Mouse (Mus musculus): ENCODE measurements around the gene Ip6k3. TPM values are rescaled to one million over a fixed set of nuclear protein-coding genes. Genes with fewer than 3 reads are reported as not detected.
A peak's percentile ranks its signal among the peaks of the same experiment; 100 is the strongest.

The Ip6k3 gene
- polyA plus RNA-seq, 1 experiment from 2014 or later = 0.18 TPM

DNA sequence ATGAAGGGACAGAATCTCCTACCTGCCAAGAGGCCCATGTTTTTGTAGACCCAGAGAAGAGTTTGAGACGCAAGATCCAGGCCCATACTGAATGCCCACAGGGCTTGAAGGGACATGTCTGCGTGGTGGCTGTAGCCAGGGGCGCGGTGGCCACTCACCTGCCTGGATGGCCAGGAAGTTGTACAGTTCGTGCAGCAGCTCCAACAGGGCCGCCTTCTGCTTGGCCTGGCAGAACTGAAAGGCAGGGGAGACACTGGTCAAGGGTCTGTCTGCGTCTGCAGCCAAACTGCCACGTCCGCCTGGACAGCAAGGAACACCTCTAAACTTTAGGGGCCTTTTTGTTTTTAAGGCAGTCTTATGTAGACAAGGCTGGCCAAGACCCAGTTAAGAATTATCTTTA is 31.6 kb upstream of the Ip6k3 start:
- H3K27ac ChIP-seq (ENCODE audit: poor library complexity, severe bottlenecking) = no peak overlapping the region
- no peak for ATAC-seq (ENCODE audit: insufficient number of reproducible peaks, low FRiP score)
- H3K4me2 ChIP-seq = no peak overlapping the region
- peaks cover 34% of the 10 kb centered on the region for H3K4me1 ChIP-seq (replicated peaks)
- H3K9me3 ChIP-seq (replicated peaks) = no peaks in the 10 kb centered on the region; the same call in 1 of the 2 replicates
- no peak overlapping the region for H3K4me3 ChIP-seq
- peaks cover 83% of the 10 kb centered on the region for H3K36me3 ChIP-seq
- H3K9ac ChIP-seq = no peak overlapping the region
- WGBS = 95% methylated on average over 9 of the region's 9 CpGs
- H3K27me3 ChIP-seq (replicated peaks) = no peaks in the 10 kb centered on the region

DNA sequence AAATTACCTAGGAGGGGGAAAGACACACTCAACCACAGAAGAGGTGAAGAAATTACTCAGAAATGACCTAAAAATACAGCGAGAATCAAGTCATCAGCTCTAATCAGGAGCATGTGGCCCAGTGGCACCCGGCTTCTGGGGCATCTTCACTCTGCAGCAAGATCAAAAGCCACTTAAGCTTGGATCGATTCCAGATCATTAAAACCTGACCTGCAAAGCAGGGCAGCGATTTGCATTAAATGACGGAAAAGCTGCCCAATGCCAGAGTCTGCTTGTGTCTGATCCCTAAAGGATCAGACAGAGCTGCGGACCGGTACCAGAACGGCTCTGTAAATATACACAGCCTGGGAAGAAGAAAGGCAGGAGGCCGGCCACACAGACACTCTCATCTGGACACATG is 28.6 kb upstream of the Ip6k3 start:
- WGBS = 85% methylated on average over 9 of the region's 9 CpGs
- H3K4me3 ChIP-seq = no peak overlapping the region
- no peak overlapping the region for H3K9ac ChIP-seq
- no peak overlapping the region for H3K27ac ChIP-seq (ENCODE audit: poor library complexity, severe bottlenecking)
- peaks cover 99% of the 10 kb centered on the region for H3K36me3 ChIP-seq
- ATAC-seq (ENCODE audit: insufficient number of reproducible peaks, low FRiP score) = no peak
- H3K4me2 ChIP-seq = no peak overlapping the region
- no peaks in the 10 kb centered on the region for H3K9me3 ChIP-seq (replicated peaks)
- peaks cover 24% of the 10 kb centered on the region for H3K4me1 ChIP-seq (replicated peaks)
- H3K27me3 ChIP-seq (replicated peaks) = no peaks in the 10 kb centered on the region

DNA sequence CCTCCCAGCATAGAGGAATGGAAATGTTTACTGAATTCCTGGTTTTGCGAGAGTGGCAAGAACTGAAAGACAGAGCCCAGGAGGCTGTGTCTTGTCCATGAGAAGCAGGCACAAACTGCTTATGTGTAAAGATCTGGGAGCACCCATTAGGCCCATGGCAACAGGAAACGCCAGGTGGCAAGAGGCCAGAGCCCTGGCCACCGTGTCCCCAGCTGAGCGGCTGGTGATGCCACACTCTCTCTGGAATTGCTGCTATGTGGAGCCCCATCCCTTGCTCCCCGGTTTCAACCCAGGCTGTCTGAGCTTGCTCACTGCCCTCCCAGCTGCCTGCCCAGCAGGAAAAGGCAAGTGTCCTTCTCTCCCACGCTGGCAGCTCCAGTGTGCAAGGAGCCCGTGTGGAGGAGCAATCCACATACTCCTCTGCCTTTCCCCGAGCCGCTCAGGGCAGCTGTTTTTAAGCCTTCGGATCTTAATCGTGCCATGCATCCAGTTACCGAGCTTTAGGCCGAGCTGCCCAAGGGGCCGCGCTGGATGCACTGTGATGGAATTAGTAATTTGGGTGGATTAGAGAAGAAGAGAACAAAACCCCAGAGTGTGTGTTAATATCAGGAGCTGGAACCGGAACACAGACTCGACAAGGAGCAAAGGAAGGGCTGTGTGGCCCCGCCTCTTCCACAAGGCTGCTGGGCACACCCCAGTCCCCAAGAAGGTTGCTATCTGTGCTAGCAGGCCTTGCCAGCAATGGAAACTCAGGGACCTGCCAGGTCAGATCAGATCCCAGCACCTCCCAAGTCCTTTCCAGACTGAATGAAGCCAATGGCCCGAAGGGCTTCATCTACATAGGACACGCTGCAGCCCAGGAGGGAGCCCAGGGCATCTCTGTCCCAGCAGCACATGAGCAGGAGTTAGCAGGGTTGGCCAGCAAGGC is 26.9 kb upstream of the Ip6k3 start:
- peaks cover 13% of the 10 kb centered on the region for H3K4me1 ChIP-seq (replicated peaks)
- H3K27ac ChIP-seq (ENCODE audit: poor library complexity, severe bottlenecking) = peak overlapping the region; percentile 34; the same call in 1 of the 2 replicates
- WGBS = 63% methylated on average over 20 of the region's 20 CpGs
- no peak overlapping the region for H3K4me2 ChIP-seq
- peaks cover 96% of the 10 kb centered on the region for H3K36me3 ChIP-seq
- no peak overlapping the region for H3K9ac ChIP-seq
- peak; percentile 19; the same call in 1 of the 2 replicates for ATAC-seq (ENCODE audit: insufficient number of reproducible peaks, low FRiP score)
- no peak overlapping the region for H3K4me3 ChIP-seq
- no peaks in the 10 kb centered on the region for H3K9me3 ChIP-seq (replicated peaks)
- H3K27me3 ChIP-seq (replicated peaks) = no peaks in the 10 kb centered on the region

DNA sequence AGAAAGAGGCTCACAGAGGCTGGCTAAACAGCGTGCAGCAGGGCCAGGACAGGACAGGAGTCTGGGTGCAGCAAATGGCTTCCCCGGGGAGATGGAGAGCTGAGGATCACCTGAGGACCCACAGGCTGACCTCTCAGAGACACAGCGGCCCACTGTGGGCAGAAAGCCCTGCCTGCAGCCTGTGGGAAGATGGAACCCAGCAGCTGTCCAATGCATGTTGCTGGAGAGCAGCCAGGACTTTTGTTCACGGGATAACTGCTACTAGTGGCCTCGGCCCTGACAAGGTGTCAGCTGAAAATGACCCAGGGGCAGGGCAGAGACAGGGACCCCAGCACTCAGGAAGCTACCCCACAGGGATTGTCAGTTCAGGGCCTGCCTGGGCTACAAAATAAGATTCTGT is 24.2 kb upstream of the Ip6k3 start:
- no peak for ATAC-seq (ENCODE audit: insufficient number of reproducible peaks, low FRiP score)
- peaks cover 70% of the 10 kb centered on the region for H3K36me3 ChIP-seq
- H3K4me3 ChIP-seq = no peak overlapping the region
- peaks cover 5% of the 10 kb centered on the region; the same call in 1 of the 2 replicates for H3K27me3 ChIP-seq (replicated peaks)
- peaks cover 17% of the 10 kb centered on the region for H3K4me1 ChIP-seq (replicated peaks)
- no peak overlapping the region for H3K4me2 ChIP-seq
- no peak overlapping the region for H3K9ac ChIP-seq
- H3K27ac ChIP-seq (ENCODE audit: poor library complexity, severe bottlenecking) = no peak overlapping the region
- WGBS = 68% methylated on average over 5 of the region's 5 CpGs
- no peaks in the 10 kb centered on the region for H3K9me3 ChIP-seq (replicated peaks)

DNA sequence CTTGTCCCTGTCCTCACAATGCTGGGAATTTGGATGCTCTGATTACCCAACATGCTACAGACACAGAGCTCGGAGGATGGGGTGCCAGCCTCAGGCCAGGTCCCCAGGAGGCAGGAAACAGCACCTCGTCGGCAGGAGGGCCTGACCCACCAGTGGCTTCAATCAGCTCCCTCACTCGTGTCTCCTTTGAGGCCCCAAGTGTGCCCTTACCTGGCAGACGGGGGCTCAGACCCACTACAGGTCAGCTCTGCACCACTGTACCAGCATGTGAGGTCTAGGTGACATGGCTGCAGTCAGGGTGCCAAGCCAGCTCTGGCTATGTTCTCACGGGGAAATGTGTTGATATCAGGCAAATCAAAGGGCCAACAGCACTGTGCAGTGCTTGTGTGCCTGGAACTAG is 23.6 kb upstream of the Ip6k3 start:
- H3K9ac ChIP-seq = no peak overlapping the region
- peaks cover 17% of the 10 kb centered on the region for H3K4me1 ChIP-seq (replicated peaks)
- no peaks in the 10 kb centered on the region for H3K9me3 ChIP-seq (replicated peaks)
- WGBS = 82% methylated on average over 6 of the region's 6 CpGs
- no peak for ATAC-seq (ENCODE audit: insufficient number of reproducible peaks, low FRiP score)
- H3K4me2 ChIP-seq = no peak overlapping the region
- peaks cover 64% of the 10 kb centered on the region for H3K36me3 ChIP-seq
- peaks cover 5% of the 10 kb centered on the region; the same call in 1 of the 2 replicates for H3K27me3 ChIP-seq (replicated peaks)
- H3K4me3 ChIP-seq = no peak overlapping the region
- no peak overlapping the region for H3K27ac ChIP-seq (ENCODE audit: poor library complexity, severe bottlenecking)

DNA sequence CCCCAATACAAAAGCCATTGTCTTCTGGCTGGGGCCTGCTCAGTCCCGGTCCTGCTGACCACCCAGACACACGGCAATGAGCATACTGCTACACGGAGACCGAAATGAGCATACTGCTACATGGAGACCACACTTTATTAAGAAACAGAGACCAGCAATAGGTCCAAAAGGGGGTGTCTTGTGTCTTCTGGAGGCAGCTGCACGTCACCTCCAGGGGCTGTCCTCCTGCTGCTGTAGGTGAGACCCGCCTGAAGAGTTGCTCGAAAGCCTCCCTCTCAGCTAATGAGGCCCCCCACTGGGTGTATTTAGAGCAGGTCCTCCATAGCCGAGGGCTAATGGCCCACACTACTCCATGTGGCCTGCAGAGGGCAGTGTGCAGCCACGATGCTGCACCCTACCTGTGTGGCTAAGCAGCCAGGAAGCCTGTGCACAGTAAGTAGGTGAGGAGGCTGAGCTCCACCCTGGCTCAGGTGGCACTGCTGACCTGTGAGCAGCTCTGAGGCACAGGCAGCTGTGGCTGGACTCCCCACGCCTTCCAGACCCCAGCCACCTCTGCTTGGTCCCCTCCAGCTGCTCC is 22.1 kb upstream of the Ip6k3 start:
- Histone ChIP-seq H3K9ac (no peak overlapping the region), H3K36me3 (peaks cover 49% of the 10 kb centered on the region), H3K4me3 (no peak overlapping the region), H3K4me2 (no peak overlapping the region), H3K27ac (ENCODE audit: poor library complexity, severe bottlenecking) (no peak overlapping the region), H3K27me3 (replicated peaks) (peaks cover 5% of the 10 kb centered on the region; the same call in 1 of the 2 replicates), H3K4me1 (replicated peaks) (peaks cover 9% of the 10 kb centered on the region; the same call in 1 of the 2 replicates), H3K9me3 (replicated peaks) (no peaks in the 10 kb centered on the region)
- ATAC-seq (ENCODE audit: insufficient number of reproducible peaks, low FRiP score) = no peak
- WGBS = 45% methylated on average over 10 of the region's 10 CpGs

DNA sequence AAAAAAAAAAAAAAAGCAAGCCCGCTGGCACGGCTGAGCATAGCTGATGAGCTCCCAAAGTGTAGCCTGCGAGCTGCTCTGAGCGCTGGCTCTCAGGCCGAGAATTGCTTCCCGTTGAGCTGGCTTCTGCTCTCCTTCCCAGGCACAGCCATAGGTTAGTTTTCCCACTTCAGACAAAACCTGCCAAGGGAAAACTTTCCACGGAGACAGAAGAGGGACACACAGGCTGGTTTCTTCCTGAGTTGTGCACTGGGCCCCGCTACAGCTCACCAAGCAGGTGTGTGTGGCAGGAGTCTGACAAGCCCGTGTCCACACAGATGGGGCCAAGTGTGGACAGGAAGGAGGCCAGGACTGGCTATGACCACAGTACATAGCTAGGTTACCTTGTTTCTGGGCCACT is 21.3 kb upstream of the Ip6k3 start:
- peaks cover 41% of the 10 kb centered on the region for H3K36me3 ChIP-seq
- H3K4me3 ChIP-seq = no peak overlapping the region
- H3K4me2 ChIP-seq = no peak overlapping the region
- H3K9me3 ChIP-seq (replicated peaks) = no peaks in the 10 kb centered on the region
- peaks cover 5% of the 10 kb centered on the region; the same call in 1 of the 2 replicates for H3K27me3 ChIP-seq (replicated peaks)
- no peak overlapping the region for H3K9ac ChIP-seq
- no peak for ATAC-seq (ENCODE audit: insufficient number of reproducible peaks, low FRiP score)
- WGBS = 68% methylated on average over 9 of the region's 9 CpGs
- no peak overlapping the region for H3K27ac ChIP-seq (ENCODE audit: poor library complexity, severe bottlenecking)
- H3K4me1 ChIP-seq (replicated peaks) = 0 out of 2 replicates have a peak, but pooled peaks cover 5% of the 10 kb centered on the region

DNA sequence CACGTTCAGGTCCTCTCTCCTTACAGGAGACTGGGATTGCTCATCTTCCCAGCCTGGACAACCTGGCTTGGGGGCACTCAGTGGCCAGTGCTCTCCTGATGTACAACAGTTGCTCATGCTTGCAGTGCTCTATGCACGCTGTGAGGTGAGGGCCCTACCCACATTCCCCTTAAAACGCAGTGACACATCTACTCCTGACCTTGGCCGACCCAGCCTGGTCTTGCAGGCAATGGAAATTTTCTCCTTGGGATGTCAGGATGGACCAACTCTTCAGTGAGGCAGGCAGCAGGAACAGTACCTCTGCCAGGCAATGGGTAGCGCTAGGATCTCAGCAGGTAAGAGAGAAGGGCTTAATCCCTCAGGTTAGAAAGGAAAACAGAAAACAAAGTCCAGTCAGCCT is 19.5 kb upstream of the Ip6k3 start:
- 52% methylated on average over 5 of the region's 5 CpGs for WGBS
- Histone ChIP-seq H3K9me3 (replicated peaks) (no peaks in the 10 kb centered on the region), H3K36me3 (peaks cover 23% of the 10 kb centered on the region), H3K4me1 (replicated peaks) (0 out of 2 replicates have a peak, but pooled peaks cover 5% of the 10 kb centered on the region), H3K4me2 (no peak overlapping the region), H3K4me3 (no peak overlapping the region), H3K27me3 (replicated peaks) (peaks cover 5% of the 10 kb centered on the region; the same call in 1 of the 2 replicates), H3K27ac (ENCODE audit: poor library complexity, severe bottlenecking) (no peak overlapping the region), H3K9ac (no peak overlapping the region)
- no peak for ATAC-seq (ENCODE audit: insufficient number of reproducible peaks, low FRiP score)

DNA sequence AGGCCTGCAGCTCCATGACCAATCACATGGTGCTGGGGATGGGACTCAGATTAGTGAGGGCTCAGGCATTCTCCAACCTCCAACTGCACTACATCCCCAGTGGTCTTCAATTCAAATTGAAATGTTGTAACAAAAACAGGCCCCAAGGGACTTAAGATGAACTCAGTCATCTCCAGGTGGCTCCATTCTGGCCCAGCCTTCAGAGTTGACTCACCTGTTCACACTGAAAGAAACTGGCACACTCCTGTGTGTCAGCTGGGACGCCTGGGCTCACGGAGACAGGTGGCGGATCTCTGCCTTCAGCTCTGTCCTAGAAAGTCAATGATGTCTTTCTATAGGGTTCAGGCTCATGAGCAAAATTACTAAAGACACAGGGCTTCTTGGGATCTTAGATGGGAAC is 18.5 kb upstream of the Ip6k3 start:
- no peak overlapping the region for H3K4me2 ChIP-seq
- H3K27me3 ChIP-seq (replicated peaks) = peaks cover 5% of the 10 kb centered on the region; the same call in 1 of the 2 replicates
- no peak for ATAC-seq (ENCODE audit: insufficient number of reproducible peaks, low FRiP score)
- no peak overlapping the region for H3K9ac ChIP-seq
- 86% methylated on average over 3 of the region's 3 CpGs for WGBS
- 0 out of 2 replicates have a peak, but pooled peaks cover 5% of the 10 kb centered on the region for H3K4me1 ChIP-seq (replicated peaks)
- H3K9me3 ChIP-seq (replicated peaks) = no peaks in the 10 kb centered on the region
- no peak overlapping the region for H3K27ac ChIP-seq (ENCODE audit: poor library complexity, severe bottlenecking)
- peaks cover 13% of the 10 kb centered on the region for H3K36me3 ChIP-seq
- no peak overlapping the region for H3K4me3 ChIP-seq

DNA sequence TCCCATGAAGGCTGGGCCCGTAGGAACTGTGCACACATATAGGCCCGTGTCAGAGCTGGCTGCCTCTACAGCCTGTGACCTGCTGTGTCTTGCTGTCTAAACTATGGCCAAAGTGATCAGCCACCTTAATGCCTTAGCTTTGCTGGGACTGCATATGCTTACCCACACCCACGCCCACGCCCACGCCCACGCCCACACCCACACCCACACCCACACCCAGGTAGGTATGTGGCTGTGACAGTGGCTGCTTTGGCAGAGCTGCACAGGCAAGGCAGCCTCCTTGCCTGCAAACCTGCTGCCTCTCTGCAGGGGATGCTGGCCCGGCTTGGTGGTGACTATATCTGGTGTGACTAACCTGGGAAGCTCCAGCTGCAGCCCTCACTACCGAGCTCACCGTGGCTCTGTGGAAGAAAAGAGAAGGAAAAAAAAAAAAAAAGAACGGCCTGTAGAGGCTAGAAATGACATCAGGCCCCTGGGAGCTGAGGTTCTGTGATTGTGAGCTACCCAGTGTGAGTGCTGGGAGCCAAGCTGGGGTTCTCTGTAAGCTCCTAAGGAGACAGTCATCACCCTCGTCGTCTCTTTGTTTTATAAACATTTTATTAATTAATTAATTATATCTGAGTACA is 16.2 kb upstream of the Ip6k3 start:
- H3K9me3 ChIP-seq (replicated peaks) = no peaks in the 10 kb centered on the region
- H3K36me3 ChIP-seq = no peaks in the 10 kb centered on the region
- no peak overlapping the region for H3K4me2 ChIP-seq
- no peak overlapping the region for H3K4me3 ChIP-seq
- no peak overlapping the region for H3K27ac ChIP-seq (ENCODE audit: poor library complexity, severe bottlenecking)
- peaks cover 5% of the 10 kb centered on the region; the same call in 1 of the 2 replicates for H3K27me3 ChIP-seq (replicated peaks)
- 82% methylated on average over 12 of the region's 12 CpGs for whole genome bisulfite sequencing
- H3K9ac ChIP-seq = no peak overlapping the region
- no peak for ATAC-seq (ENCODE audit: insufficient number of reproducible peaks, low FRiP score)
- H3K4me1 ChIP-seq (replicated peaks) = 0 out of 2 replicates have a peak, but pooled peaks cover 9% of the 10 kb centered on the region

DNA sequence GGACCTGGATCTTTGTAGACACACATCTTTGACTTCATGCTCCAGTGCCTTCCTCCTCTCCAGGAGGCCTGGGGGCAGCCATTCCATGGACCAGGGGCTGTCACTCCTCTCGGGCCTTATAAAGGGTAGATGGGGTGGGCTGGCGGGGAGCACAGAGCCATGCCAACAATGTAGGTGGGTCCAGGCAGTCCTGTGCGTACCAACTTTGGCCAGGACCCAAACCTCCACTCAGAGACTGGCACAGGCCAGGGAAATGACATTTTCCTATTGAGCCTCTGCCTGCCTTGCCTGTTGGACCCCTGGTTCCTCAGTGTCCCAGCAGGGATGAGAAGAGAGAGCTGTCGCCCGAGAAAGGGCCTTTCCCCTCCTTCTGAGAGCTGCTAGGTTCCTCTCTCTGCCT is 14.8 kb upstream of the Ip6k3 start:
- Histone ChIP-seq H3K9ac (no peak overlapping the region), H3K27ac (ENCODE audit: poor library complexity, severe bottlenecking) (no peak overlapping the region), H3K9me3 (replicated peaks) (0 out of 2 replicates have a peak, but pooled peaks cover 3% of the 10 kb centered on the region), H3K4me3 (no peak overlapping the region), H3K27me3 (replicated peaks) (no peaks in the 10 kb centered on the region; the same call in 1 of the 2 replicates), H3K36me3 (no peaks in the 10 kb centered on the region), H3K4me2 (no peak overlapping the region), H3K4me1 (replicated peaks) (0 out of 2 replicates have a peak, but pooled peaks cover 5% of the 10 kb centered on the region)
- WGBS = 73% methylated on average over 5 of the region's 5 CpGs
- no peak for ATAC-seq (ENCODE audit: insufficient number of reproducible peaks, low FRiP score)
